Mouse (Mus musculus) cerebellum, adult 2 months (tissue): ENCODE data around the gene Ccdc77.

ENCODE experiments used
- CTCF ChIP-seq: fragments of 200-500 bp; IDR thresholded peaks from 2 replicates; pipeline ENCODE4 v1.5.1; 2011; ENCODE audit warnings: low read depth, mild to moderate bottlenecking, control low read depth, low read length, moderate library complexity, borderline replicate concordance; ENCODE audit not compliant: insufficient read depth
- POLR2A ChIP-seq: fragments of 200-500 bp; IDR thresholded peaks from 2 replicates; pipeline ENCODE4 v1.6.1; 2011; ENCODE audit warnings: low read length, control low read depth, borderline replicate concordance; ENCODE audit not compliant: insufficient read depth

GRCm38 (mm10) chr6:120324295-120324927 is 39.8 kb downstream of the Ccdc77 start:
- TF ChIP-seq POLR2A: no peak
- TF ChIP-seq CTCF: peak; percentile 77; the same call in 1 of the 2 replicates
